Mouse (Mus musculus): ENCODE measurements at regions not wholly inside any gene's neighbourhood (a gene's known extent, or its start where the extent isn't known, plus 50 kb on each side); places are given as distances from the start of the nearest gene placed in this dataset.

GRCm38 (mm10) chr9:61673575-61674203, 240.7 kb downstream of the Rplp1 start:
- no peak for DNase-seq

DNA sequence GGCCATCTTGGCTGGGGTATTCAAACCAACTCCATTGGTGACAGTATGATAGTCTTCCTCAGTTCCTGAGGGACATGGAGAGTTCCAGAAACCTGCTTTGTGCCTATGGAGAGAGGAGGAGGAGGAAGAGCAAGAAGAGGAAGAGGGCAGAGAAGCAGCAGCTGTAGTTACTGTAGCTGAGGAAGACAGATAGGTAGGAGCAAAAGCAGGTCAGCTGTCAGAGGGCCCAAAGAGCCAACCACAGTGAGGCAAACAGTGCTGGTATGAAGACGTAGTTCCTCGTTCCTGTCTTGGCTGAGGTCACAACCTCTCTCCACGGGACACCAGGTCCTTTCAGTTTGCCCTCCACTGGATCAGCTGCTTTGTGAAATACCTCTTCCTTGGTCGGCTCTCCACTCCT, 243.4 kb downstream of the Rplp1 start:
- no peak for DNase-seq

- DNase-seq, result peak; percentile 33
Measured at GRCm38 (mm10) chr9:61669729-61670520, 244.4 kb downstream of the Rplp1 start.

- DNase-seq, result no peak
Measured at GRCm38 (mm10) chr9:61668723-61669122, 245.6 kb downstream of the Rplp1 start.

GRCm38 (mm10) chr9:61668157-61668697, 246.1 kb downstream of the Rplp1 start:
- DNase-seq, result no peak

DNA sequence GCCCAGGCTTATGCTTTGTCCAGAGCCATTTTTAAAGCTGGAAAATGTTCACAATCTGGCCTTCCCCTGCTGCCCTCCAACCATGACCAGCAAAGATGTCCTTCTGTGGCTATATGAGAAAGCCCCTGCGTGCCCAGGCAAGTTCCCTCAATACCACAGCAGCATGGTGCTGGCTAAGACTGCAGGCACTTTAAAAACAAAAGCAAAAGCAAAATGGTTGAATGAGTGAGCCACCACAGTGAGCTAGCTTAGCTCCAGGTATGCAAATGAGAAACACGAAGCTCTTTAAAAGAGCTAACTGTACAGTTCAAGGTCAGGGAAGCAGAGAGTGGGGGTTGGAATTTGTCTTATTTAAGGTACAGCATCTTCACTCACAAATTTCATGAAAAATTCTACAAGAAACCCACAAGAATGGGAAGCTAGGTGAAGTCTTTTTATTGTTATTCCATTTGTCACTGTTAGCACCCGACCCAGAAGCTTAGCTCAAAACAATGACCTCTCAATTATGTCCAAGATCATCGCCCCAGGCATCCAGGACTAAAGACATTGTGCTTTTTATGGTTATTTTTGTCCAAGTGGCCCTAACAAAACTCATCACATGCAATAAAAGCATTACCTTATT, 246.8 kb downstream of the Rplp1 start:
- no peak for DNase-seq

GRCm38 (mm10) chr9:61666761-61667332, 247.5 kb downstream of the Rplp1 start:
- DNase-seq, result no peak

DNA sequence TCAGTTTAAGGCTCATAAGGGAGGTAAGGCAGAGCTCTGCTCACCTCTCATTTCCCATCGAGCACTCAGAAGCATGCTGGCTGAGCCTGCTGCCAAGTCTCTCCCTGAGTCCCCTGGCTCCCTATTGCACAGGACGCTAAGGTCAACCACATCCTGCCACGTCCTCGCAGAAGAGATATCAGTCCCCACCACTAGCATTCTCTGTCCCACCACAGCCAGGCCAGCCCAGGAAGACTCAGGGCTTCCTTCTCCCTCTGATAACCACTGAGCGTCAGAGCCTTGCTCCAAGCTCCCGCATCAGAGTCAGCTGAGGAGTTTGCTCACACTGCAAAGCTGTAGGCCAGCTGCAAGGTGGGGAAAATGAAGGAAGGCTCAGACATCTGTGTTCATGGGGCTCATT, 248.2 kb downstream of the Rplp1 start:
- DNase-seq, result no peak

DNA sequence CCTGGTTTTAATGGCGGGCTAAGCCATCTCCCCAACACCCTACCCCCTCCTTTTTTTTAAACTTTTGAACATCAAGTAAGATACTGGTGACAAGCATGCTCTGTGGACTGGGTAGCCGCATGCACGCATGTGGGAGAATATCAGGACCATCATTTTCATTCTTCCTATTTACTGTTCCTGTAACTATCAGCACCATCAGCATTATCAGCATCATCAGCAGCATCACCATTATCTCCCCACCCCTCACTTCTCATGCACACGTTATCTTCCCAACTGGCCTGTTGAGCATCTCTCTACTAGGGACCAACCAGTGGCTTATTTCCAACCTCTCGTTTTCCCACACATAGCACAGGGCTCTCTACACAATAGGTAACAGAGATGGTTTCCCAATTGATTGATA, 249.1 kb downstream of the Rplp1 start:
- no peak for DNase-seq

- DNase-seq, result no peak
Measured at GRCm38 (mm10) chr9:61664000-61664622, 250.2 kb downstream of the Rplp1 start.

DNA sequence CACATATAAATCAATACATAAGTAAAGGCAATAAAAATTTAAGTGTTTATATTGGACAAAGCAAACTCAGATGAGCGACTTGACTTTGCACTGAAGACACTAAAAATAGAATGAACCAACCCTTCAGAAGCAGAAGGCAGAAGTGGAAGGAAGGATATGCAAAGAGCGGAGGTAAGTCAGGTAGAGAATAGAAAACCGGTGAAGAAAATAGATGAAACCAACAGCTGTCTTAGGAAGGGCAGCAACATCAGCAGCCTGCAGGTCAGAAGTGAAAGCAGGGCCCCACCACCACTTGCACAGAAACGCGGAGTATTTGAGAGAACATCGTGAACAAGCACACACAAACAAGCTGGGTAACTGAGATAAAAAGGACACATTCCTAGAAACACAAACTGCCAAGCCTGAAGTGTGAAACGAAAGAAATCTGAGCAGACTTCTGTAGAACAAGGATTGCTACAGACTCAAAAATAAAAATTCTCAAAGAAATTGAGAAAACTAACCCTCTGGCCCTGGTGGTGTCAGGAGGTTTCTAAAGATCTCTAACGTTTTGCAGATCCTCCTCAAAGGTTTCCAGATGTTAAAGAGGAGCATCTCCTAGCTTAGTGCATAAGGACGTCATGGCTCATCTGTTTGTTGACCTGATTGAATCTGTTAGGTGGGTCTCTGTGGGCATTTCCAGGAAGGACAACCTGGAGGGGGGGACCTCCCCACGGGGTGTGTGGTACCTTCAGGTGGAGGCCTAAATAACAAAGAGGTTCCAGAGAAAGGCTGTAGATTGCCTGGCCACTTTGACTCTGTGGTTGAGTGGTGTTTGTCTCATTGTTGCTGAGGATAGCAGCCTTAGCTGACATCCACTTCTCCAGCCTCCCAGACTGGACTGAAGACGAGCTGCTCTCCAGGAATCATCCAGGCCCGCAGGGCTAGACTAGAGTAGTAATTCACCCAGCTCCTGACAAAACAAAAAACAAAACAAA, 252.0 kb downstream of the Rplp1 start:
- DNase-seq, result no peak

DNA sequence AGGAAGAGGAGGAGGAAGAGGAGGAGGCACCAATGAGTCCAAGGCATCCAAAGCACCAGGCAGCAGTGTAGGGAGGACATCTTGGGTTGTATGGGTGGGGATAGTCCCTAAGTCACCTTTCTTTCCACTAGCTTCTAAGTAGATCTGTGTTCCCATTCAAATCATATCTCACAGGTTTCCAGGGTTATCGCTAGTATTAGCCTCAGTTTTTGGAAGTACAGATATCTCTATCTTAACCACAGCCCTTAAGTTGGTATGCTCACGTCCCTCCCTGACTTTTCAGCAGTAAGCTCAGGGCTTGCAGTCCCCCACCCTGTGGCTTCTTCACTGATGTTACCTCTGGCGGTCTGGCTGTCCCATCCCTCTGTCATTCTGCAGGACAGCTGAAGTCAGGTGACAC, 254.2 kb downstream of the Rplp1 start:
- DNase-seq, result no peak

DNA sequence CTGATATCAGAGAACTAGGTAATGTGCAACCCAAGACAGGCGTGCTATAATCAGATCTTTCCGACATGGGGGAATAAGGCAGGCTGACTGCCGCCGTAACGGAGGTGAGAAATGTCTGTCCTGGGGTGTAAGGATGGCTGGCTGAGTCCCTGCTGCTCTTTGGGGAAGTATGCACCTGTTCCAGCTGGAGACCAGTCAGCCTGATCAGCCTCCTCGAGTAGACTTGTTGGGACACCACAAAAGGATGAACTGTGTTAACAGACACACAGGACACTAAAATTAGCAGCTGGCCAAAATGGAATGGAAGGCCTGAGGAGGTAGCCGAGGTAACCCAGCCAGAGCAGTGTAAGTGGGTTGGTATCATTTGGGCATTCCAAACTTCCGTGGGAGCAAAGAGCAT, 256.3 kb downstream of the Rplp1 start:
- DNase-seq, result peak; percentile 36

GRCm38 (mm10) chr9:61655433-61655981, 258.8 kb downstream of the Rplp1 start:
- peak; percentile 96 for DNase-seq

GRCm38 (mm10) chr9:61645661-61646425, 268.5 kb downstream of the Rplp1 start:
- DNase-seq, result peak; percentile 82

GRCm38 (mm10) chr9:61640739-61641138, 268.6 kb downstream of the Tle3 start:
- DNase-seq, result peak; percentile 33

DNA sequence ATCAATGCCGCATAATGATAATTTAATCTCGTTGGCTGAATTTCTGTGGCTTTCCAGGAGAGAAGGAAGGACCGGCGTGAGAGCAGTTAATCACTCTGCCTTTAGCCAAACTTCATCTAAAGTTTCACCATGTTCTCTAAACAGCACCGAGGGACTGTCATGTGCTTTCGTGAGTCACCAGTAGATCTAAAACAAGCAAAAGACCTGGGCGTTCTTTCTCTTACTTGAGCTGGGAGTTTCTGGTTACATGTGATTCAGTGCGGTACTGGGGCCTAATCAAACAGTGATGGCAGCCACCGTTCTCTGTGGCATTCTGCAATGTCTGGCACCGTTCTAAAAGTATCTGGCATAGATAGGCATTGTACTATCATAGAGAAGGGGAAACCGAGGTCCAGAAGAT, 266.7 kb downstream of the Tle3 start:
- DNase-seq, result no peak

DNA sequence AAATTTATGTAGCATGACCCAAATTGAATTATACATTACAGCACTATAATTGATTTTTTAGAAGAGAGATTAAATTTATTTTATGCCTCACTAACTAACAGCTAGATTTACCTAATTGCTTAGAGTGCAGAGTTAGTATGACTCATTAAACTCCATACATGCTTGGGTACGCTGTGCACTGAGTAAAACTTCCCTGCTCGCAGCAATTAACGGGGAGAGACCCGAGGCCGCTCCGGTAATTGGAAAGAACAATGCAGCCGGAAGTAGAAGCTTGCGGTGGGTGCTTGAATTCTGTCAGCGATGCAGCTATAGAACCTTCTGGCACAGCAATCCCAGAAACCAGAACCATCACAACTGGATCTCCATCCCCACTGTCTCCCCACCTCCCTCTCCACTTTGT, 261.8 kb downstream of the Tle3 start:
- no peak for DNase-seq

DNA sequence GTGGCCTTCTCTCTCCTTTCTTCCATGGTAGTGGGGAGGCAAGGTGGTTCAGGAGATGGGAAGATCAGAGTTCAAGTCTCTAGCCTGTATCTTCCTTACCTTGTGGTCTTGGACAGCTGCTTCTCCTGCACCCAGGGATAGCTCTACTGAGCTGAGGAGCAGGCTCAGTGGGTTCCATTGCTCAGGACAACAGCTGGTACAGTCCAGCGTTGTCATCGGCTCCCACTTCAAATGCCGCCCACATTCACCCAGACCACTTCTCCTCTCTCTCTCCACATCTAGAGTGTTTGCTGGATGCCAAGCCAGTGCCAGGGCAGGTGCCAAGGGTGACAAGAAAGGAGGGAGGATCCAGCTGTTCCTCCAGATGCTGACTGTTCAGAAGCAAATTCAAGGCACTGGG, 260.4 kb downstream of the Tle3 start:
- no peak for DNase-seq

DNA sequence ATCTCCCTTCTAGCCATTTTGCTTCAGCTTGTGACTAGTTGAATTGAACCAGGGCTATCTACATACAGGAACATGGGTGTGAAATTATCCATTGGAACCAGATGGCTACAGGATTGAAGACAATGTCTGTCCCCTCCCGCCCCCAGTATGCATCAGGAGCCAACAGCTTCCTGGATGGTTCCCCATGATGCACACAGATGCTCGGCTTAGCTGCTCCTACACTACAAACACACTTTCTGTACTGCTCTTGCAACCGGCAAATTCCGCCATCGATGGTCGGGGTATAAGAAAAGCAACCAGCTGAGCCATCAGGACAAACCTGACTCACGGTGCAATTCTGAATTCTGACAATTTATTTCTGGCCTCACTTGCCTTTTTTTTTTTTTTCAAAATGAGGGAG, 258.9 kb downstream of the Tle3 start:
- DNase-seq, result no peak
